Mouse (Mus musculus): ENCODE results near the gene Gm49405. TPM values are rescaled to one million over a fixed set of nuclear protein-coding genes. Genes with fewer than 3 reads are reported as not detected.
A peak's percentile ranks its signal among the peaks of the same experiment; 100 is the strongest.

The Gm49405 gene
- total RNA-seq, 2 experiments from 2014 or later = 0.31 to 0.35 TPM

- no peak for DNase-seq
These were observed 12.4 kb upstream of the Gm49405 start for GRCm38 (mm10) chr19:3988066-3988465.

- no peak for DNase-seq
These were observed 11.7 kb upstream of the Gm49405 start for GRCm38 (mm10) chr19:3988750-3989149.

- DNase-seq = peak; percentile 59
These were observed 9.6 kb upstream of the Gm49405 start for GRCm38 (mm10) chr19:3990804-3991203.

GRCm38 (mm10) chr19:3991562-3991961 is 8.9 kb upstream of the Gm49405 start:
- no peak for DNase-seq

- no peak for DNase-seq
These were observed 8.5 kb upstream of the Gm49405 start for GRCm38 (mm10) chr19:3991966-3992365.

GRCm38 (mm10) chr19:3992416-3992815 is 8.0 kb upstream of the Gm49405 start, which contains the start of gene Tbx10:
Tbx10 (plus strand) TSS chr19:3992752.
- DNase-seq = no peak

GRCm38 (mm10) chr19:3994932-3995331 is 5.5 kb upstream of the Gm49405 start:
- no peak for DNase-seq

- DNase-seq = no peak
These were observed 4.9 kb upstream of the Gm49405 start for GRCm38 (mm10) chr19:3995505-3995904.

- DNase-seq = no peak
These were observed 4.3 kb upstream of the Gm49405 start for GRCm38 (mm10) chr19:3996106-3996505.

GRCm38 (mm10) chr19:3996747-3997146 is 3.7 kb upstream of the Gm49405 start:
- DNase-seq = no peak

- no peak for DNase-seq
These were observed 3.2 kb upstream of the Gm49405 start for GRCm38 (mm10) chr19:3997231-3997630.

- no peak for DNase-seq
These were observed 2.1 kb upstream of the Gm49405 start for GRCm38 (mm10) chr19:3998335-3998734.

- DNase-seq = no peak
These were observed 1.2 kb upstream of the Gm49405 start for GRCm38 (mm10) chr19:3999121-3999730.

GRCm38 (mm10) chr19:4000949-4001525 is 611 bp downstream of the Gm49405 start:
- DNase-seq = no peak

GRCm38 (mm10) chr19:4001752-4002151 is 1.3 kb downstream of the Gm49405 start:
- no peak for DNase-seq

GRCm38 (mm10) chr19:4003112-4003511 is 2.7 kb downstream of the Gm49405 start, which contains the start of gene Doc2g:
Doc2g (plus strand) TSS chr19:4003313.
- no peak for DNase-seq

- DNase-seq = no peak
These were observed 3.2 kb downstream of the Gm49405 start for GRCm38 (mm10) chr19:4003641-4004040.

- DNase-seq = no peak
These were observed 3.9 kb downstream of the Gm49405 start for GRCm38 (mm10) chr19:4004331-4004730.

GRCm38 (mm10) chr19:4005091-4005490 is 4.7 kb downstream of the Gm49405 start:
- no peak for DNase-seq

GRCm38 (mm10) chr19:4005971-4006370 is 5.5 kb downstream of the Gm49405 start:
- DNase-seq = no peak

- DNase-seq = no peak
These were observed 10.7 kb downstream of the Gm49405 start for GRCm38 (mm10) chr19:4011086-4011485.

GRCm38 (mm10) chr19:4012432-4013022 is 12.1 kb downstream of the Gm49405 start, which contains the start of gene Ndufv1:
Ndufv1 (minus strand) TSS chr19:4012806.
- DNase-seq = peak; percentile 98

GRCm38 (mm10) chr19:4013066-4013465 is 12.6 kb downstream of the Gm49405 start:
- no peak for DNase-seq

- no peak for DNase-seq
These were observed 14.4 kb downstream of the Gm49405 start for GRCm38 (mm10) chr19:4014802-4015201.

Measured in gastrocnemius, postnatal 25 days (tissue).